Mouse (Mus musculus): ENCODE data around the gene Gcn1l1. TPM values are rescaled to one million over a fixed set of nuclear protein-coding genes. Genes with fewer than 3 reads are reported as not detected.

The Gcn1l1 gene
- polyA plus RNA-seq, 1 experiment, result 67.7 TPM

DNA sequence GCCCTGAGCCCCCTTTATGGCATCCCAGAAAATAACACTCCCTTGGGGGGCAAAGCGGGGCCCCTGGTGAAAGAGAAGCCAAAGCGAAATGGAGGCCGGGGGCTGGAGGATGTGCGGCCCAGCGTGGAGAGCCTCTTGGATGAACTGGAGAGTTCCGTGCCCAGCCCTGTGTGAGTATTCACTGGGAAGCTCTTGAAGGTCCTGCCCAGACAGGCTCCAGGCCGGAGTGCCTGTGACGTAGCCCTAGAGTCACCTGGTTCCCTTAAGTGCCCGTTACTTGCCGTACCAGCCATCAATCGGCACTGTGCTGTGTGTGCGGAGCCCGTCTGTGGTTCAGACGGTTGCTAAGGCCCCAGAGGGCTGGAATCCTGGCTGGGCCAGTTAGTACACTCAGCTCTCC lies 19.4 kb upstream of the Gcn1l1 start:
- TF ChIP-seq POLR2A (IDR thresholded peaks at IDR 0.05; ENCODE audit: control insufficient read depth, low read depth, low read length), result no peak
- TF ChIP-seq CTCF (IDR thresholded peaks at IDR 0.05; ENCODE audit: control insufficient read depth, insufficient read depth, insufficient replicate concordance, low read depth, low read length), result no peak
- H3K27ac ChIP-seq (ENCODE audit: control insufficient read depth, insufficient read depth, low read depth, low read length), result no peak overlapping the region; the same call in 1 of the 2 replicates
- no peak overlapping the region for H3K4me3 ChIP-seq (ENCODE audit: control insufficient read depth, low read depth, low read length)
- H3K4me1 ChIP-seq (ENCODE audit: control insufficient read depth, insufficient read depth, low read length), result peaks cover 2% of the 10 kb centered on the region
- no peaks in the 10 kb centered on the region for H3K27me3 ChIP-seq (ENCODE audit: control insufficient read depth, insufficient read depth, low read length)
- no peaks in the 10 kb centered on the region for H3K36me3 ChIP-seq (ENCODE audit: control insufficient read depth, insufficient read depth, low read length)

DNA sequence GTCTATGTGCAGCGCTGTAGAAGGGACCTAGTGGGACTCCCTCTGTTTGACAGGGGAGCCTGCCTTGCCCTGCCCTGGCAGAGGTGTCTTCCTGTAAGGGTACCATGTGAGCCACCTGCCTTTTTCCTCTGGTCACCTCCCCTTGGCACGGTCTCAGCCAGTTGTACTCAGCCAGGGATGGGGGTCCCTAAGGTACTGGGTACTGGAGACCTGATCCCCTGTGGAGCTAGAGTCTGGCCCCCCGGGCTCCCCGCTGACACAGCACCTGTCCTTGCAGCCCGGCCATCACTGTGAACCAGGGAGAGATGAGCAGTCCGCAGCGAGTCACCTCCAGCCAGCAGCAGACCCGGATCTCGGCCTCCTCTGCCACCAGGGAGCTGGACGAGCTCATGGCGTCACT lies 18.5 kb upstream of the Gcn1l1 start:
- Histone ChIP-seq H3K4me3 (ENCODE audit: control insufficient read depth, low read depth, low read length) (no peak overlapping the region), H3K36me3 (ENCODE audit: control insufficient read depth, insufficient read depth, low read length) (no peaks in the 10 kb centered on the region), H3K4me1 (ENCODE audit: control insufficient read depth, insufficient read depth, low read length) (peaks cover 2% of the 10 kb centered on the region), H3K27me3 (ENCODE audit: control insufficient read depth, insufficient read depth, low read length) (no peaks in the 10 kb centered on the region), H3K27ac (ENCODE audit: control insufficient read depth, insufficient read depth, low read depth, low read length) (no peak overlapping the region)
- TF ChIP-seq POLR2A (IDR thresholded peaks at IDR 0.05; ENCODE audit: control insufficient read depth, low read depth, low read length), result peak; percentile 27; the same call in 1 of the 2 replicates
- TF ChIP-seq CTCF (IDR thresholded peaks at IDR 0.05; ENCODE audit: control insufficient read depth, insufficient read depth, insufficient replicate concordance, low read depth, low read length), result no peak

DNA sequence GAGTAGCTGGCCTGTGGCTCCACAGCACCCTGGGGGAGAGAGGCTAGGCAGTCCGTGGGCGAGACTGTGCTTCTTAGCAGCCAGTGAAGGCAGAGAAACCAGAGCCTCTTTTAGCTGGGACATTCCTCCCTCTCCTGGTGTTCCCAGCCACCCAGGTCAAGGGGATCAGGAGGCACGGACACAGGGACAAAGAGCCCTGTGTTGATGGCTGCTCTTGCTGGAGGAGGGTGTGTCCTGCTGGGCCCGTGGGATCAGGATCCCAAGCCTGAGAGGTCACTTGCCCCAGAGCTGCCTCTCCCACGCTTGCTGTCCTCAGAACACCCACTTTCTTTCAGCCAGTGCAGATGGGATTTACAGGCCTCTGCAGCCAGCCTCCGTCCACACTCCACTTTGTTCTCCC lies 18.0 kb upstream of the Gcn1l1 start:
- peak overlapping the region; percentile 35; the same call in 1 of the 2 replicates for H3K27ac ChIP-seq (ENCODE audit: control insufficient read depth, insufficient read depth, low read depth, low read length)
- H3K36me3 ChIP-seq (ENCODE audit: control insufficient read depth, insufficient read depth, low read length), result no peaks in the 10 kb centered on the region
- no peak overlapping the region for H3K4me3 ChIP-seq (ENCODE audit: control insufficient read depth, low read depth, low read length)
- TF ChIP-seq POLR2A (IDR thresholded peaks at IDR 0.05; ENCODE audit: control insufficient read depth, low read depth, low read length), result no peak
- TF ChIP-seq CTCF (IDR thresholded peaks at IDR 0.05; ENCODE audit: control insufficient read depth, insufficient read depth, insufficient replicate concordance, low read depth, low read length), result no peak
- no peaks in the 10 kb centered on the region for H3K27me3 ChIP-seq (ENCODE audit: control insufficient read depth, insufficient read depth, low read length)
- H3K4me1 ChIP-seq (ENCODE audit: control insufficient read depth, insufficient read depth, low read length), result peaks cover 1% of the 10 kb centered on the region

DNA sequence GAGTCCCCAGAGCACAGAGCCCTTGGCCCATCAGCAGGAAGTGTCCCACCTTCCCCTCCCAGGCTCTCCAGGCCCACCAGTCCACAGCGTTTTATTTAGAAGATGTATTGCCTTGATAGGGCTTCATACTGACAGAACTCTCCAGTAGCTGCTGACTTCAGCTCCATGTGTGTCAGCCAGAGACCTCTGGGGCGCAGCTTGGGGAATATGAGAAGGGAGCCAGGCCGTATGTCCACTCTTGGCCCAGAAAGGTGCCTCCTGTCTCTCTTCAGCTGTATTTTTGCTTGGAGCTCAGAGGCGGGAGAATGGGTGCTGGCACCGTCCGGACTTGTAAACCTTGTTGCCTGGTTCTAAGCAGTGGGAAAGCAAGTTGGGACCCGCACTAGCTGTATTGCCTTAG lies 17.6 kb upstream of the Gcn1l1 start:
- H3K36me3 ChIP-seq (ENCODE audit: control insufficient read depth, insufficient read depth, low read length), result no peaks in the 10 kb centered on the region
- peak overlapping the region; percentile 35 for H3K27ac ChIP-seq (ENCODE audit: control insufficient read depth, insufficient read depth, low read depth, low read length)
- TF ChIP-seq CTCF (IDR thresholded peaks at IDR 0.05; ENCODE audit: control insufficient read depth, insufficient read depth, insufficient replicate concordance, low read depth, low read length), result no peak
- 0 out of 2 replicates have a peak, but pooled peaks have one; percentile 7 for TF ChIP-seq POLR2A (IDR thresholded peaks at IDR 0.05; ENCODE audit: control insufficient read depth, low read depth, low read length)
- no peaks in the 10 kb centered on the region; the same call in none of the 2 replicates for H3K4me1 ChIP-seq (ENCODE audit: control insufficient read depth, insufficient read depth, low read length)
- H3K27me3 ChIP-seq (ENCODE audit: control insufficient read depth, insufficient read depth, low read length), result no peaks in the 10 kb centered on the region
- H3K4me3 ChIP-seq (ENCODE audit: control insufficient read depth, low read depth, low read length), result no peak overlapping the region

DNA sequence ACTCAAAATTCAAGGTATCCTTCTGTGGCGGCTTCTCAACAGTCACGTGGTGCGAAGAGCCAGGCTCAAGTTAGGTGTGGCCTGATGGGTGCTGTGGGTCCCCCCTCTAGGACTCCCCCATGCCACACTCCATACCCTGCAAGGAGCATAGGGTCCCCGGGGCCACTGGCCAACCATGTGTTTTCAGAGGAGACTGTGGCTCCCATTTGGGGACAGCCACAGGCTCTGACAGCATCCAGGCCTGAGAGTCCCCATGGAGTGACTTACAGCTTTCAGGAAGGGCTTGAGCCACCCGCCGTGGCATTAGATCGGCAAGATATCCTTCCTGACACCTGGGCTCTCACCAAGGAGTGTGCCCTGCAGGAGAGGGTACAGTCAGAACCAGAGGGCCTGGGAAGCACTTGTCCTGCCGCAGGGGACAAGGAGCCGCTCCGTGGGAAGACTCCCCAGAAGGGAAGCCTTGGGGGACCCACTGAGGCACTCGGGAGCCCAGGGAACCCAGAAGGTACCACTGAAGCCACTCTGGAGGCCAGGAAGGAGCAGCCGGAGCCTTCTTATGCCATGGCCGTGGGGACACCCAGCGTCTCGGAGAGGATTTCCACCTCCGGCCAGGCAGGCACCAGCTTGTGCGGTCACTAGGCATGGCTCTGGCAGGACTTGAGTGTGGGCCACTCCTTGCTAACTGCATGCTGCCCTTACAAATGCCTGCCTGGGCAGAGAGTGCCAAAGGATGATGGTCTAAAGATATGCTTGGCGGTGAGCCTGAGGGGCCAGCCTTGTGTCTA lies 16.4 kb upstream of the Gcn1l1 start:
- Histone ChIP-seq H3K36me3 (ENCODE audit: control insufficient read depth, insufficient read depth, low read length) (no peaks in the 10 kb centered on the region; the same call in 1 of the 2 replicates), H3K27ac (ENCODE audit: control insufficient read depth, insufficient read depth, low read depth, low read length) (no peak overlapping the region), H3K27me3 (ENCODE audit: control insufficient read depth, insufficient read depth, low read length) (no peaks in the 10 kb centered on the region), H3K4me1 (ENCODE audit: control insufficient read depth, insufficient read depth, low read length) (no peaks in the 10 kb centered on the region; the same call in none of the 2 replicates), H3K4me3 (ENCODE audit: control insufficient read depth, low read depth, low read length) (no peak overlapping the region)
- no peak for TF ChIP-seq CTCF (IDR thresholded peaks at IDR 0.05; ENCODE audit: control insufficient read depth, insufficient read depth, insufficient replicate concordance, low read depth, low read length)
- no peak for TF ChIP-seq POLR2A (IDR thresholded peaks at IDR 0.05; ENCODE audit: control insufficient read depth, low read depth, low read length)

DNA sequence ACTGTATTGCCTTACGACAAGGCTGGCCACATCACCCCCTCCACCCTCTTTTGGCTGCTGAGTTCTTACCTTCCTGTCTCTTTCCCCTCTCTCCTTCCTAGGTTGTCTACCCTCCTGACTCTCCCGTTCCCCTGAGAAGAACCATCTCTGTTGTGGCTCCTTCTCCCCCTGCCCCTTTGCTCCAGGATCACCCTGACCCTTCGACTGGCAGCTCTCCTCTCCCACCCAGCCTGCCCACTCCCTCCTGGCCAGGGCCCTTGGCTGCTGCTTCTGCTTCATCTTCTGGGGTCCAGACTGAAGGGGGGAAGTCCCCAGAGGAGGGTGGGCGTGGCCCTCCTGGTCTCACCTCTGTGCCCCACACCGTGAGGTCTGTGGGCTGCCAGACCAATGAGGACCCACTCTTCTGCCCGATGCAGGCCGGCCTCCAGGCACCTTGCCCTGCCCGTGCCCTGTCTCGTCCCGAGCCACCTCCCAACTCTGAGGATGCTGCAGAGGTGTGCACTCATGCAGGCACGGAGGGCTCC lies 14.5 kb upstream of the Gcn1l1 start:
- Histone ChIP-seq H3K4me3 (ENCODE audit: control insufficient read depth, low read depth, low read length) (no peak overlapping the region), H3K27me3 (ENCODE audit: control insufficient read depth, insufficient read depth, low read length) (no peaks in the 10 kb centered on the region), H3K4me1 (ENCODE audit: control insufficient read depth, insufficient read depth, low read length) (peaks cover under 1% of the 10 kb centered on the region), H3K27ac (ENCODE audit: control insufficient read depth, insufficient read depth, low read depth, low read length) (peak overlapping the region; percentile 34), H3K36me3 (ENCODE audit: control insufficient read depth, insufficient read depth, low read length) (no peaks in the 10 kb centered on the region; the same call in 1 of the 2 replicates)
- TF ChIP-seq POLR2A (IDR thresholded peaks at IDR 0.05; ENCODE audit: control insufficient read depth, low read depth, low read length) (no peak), CTCF (IDR thresholded peaks at IDR 0.05; ENCODE audit: control insufficient read depth, insufficient read depth, insufficient replicate concordance, low read depth, low read length) (no peak)

DNA sequence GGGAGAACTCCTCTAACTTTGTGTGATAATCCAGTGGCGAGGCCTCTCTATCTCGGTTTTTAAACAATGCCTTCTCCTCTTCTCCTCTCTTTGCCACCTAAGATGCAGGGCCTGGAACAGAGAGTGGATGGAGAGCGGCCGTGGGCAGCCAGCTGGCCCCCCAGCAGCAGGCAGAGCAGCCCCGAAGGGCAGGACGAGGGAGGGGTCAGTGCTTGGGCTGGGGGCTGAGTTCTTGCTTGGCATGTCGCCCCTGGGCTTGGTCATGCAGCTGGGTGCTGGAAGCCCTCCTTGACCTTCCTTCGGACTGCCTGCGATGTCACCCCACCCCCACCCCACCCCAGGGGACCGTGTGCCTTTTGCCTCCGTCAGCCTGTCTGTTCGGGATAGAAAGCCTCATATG lies 13.7 kb upstream of the Gcn1l1 start:
- peaks cover 5% of the 10 kb centered on the region for H3K4me1 ChIP-seq (ENCODE audit: control insufficient read depth, insufficient read depth, low read length)
- H3K27me3 ChIP-seq (ENCODE audit: control insufficient read depth, insufficient read depth, low read length), result no peaks in the 10 kb centered on the region
- no peaks in the 10 kb centered on the region; the same call in 1 of the 2 replicates for H3K36me3 ChIP-seq (ENCODE audit: control insufficient read depth, insufficient read depth, low read length)
- H3K4me3 ChIP-seq (ENCODE audit: control insufficient read depth, low read depth, low read length), result no peak overlapping the region
- no peak for TF ChIP-seq POLR2A (IDR thresholded peaks at IDR 0.05; ENCODE audit: control insufficient read depth, low read depth, low read length)
- TF ChIP-seq CTCF (IDR thresholded peaks at IDR 0.05; ENCODE audit: control insufficient read depth, insufficient read depth, insufficient replicate concordance, low read depth, low read length), result no peak
- H3K27ac ChIP-seq (ENCODE audit: control insufficient read depth, insufficient read depth, low read depth, low read length), result no peak overlapping the region

Measured in testis, adult 2 months (tissue).